Mouse (Mus musculus) testis, postnatal 10 days (tissue): Measurements from ENCODE around the gene Slc35a3.

ENCODE experiments used
- DNase-seq: peaks from one replicate; pipeline ENCODE4 v3.0.0; 2021; ENCODE audit warnings: low spot score

Gene Slc35a3

DNA sequence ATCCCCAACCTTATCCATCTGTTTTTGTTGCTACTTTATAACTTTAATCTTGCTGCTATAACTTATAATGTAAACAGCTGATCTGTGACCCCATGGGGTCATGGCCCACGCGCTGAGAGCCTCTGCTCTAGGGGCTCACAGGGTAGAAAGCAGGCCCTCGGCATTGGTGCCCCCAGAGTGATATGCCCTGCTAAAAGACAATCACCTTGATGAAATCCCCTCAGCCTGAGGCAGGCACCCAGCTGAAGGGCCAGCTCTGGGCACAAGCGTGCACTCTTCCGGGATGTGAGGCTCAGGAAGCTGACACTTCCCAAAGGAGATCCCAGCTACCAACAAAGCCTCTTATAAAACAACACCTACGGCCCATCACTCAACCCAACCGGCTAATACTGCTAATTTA is 74.1 kb downstream of the Slc35a3 start:
- no peak for DNase-seq

DNA sequence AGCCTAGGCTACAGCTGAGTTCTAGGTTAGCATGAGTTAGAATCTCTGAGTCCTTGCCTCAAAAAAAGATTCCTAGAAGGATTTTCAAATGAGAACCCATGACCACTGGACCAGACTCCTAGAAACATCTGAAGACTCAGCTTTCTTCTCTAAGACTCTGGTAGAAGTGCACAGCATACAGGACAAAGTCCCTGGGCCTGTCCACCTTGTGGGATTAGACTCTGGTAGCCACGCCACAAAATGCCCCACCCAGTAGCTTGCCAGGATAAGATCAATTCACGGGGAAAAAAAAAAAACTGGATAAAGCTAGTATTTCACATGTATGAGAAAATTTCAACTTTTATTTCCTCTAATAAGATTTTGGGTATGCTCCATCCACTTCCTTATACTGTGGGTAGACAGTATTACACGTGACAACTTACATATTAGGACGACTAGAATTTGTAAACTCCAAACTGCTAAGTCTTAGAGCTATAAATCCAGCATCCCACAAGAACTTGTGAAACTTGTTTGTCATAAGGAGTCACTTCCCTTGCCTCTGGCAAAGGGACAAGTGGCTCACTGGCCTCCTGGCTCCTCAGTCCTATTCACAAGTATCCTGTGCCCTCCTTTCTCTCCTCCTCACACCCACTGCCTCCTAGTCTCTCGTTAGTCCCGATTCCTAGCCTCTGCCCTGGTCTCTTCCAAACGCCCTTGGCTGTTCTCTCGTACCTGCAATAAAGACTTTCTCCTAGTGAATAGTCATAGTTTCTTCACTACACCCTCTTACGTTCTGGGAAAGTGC is 74.7 kb downstream of the Slc35a3 start:
- no peak for DNase-seq

DNA sequence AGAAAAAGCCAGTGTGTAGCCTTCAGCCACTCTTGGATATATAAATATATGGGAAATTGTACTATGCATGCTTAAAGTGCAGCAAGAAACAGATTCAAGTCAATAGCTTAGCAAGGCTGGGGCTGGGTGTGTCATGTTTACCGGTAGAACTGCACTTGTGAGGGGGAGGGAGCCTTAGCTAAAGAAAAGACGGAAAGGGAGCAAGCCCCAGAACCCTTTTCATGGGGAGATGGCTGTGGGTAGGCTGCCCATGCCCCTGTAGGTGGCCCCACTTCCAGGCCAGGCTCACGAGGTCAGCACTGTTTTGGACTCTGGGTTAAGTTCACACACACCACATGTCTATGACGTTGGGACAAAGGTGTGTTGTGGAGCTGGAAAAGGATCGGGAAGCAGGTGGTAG is 76.8 kb downstream of the Slc35a3 start:
- DNase-seq: no peak

DNA sequence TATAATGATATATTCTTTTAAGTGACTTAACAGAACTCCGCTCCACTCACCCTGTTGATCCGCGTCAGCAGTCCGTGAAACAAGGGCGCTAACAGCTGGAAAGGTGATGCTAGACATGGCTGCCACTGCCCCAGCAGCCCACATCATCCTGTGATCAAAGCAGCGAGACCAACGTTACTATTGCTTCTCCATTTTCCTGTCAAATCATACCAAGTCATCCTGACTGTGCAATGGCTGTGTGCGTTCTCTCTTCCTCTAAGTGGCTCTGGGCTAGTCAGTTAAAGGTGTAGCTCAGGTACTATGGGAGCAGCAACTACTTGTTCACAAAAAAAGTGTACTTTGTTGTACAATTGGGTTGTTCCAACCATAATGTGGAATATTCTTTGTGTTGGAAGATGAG is 77.8 kb downstream of the Slc35a3 start:
- no peak for DNase-seq

DNA sequence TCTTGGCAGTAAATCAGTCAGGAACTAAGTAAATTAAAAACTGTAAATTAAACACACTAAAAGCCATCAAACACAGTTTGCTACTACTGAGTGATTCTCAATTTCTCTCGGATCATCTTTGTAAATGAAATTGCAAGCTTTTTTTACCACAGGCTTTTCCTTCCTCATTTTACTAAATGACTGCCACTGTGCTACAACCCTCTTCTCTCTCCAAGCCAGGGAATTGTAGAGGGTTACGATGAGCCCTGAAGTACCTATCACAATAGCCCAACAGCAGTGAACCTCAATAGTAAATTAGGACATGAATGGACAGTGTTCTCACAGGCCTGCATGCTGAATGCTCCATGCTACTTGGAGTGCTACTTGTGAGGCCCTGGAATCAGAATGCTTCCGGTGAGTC is 78.5 kb downstream of the Slc35a3 start:
- no peak for DNase-seq

DNA sequence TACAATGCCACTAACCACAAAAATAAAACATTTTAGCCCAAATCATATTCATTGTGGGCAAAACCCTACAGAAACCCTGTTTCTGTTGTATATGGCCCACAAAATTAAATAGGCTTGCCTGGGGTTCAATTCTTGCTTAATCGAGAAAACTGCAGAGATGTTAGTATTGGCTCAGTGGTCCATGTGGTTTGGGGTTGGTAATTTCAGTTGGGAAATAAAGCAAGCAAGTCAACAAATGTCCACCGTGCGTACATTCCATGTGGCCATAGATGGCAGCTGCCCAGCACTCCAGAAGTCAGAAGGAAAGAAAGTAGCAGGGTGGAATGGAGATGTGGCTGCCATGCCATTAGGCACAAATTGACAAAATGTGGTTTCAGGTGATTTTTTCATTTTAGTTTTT is 79.7 kb downstream of the Slc35a3 start:
- no peak for DNase-seq

DNA sequence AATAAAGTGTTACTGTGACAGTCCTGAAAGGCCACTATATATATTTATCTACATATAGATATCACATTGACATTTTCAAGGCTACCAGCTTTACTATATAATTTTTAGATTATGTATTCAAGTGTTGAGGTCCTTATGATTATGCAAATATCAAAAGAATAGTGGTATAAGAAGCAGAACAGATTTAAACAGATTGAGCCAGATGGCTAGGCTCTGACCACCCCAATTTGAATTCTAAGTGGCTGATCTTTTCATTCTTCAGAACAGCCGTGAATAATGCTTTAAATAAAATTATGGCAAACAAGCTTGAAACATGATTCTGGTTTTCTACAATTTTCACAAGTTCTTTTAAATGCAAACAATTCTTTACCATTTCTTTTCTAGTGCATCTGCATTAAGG is 81.2 kb downstream of the Slc35a3 start:
- DNase-seq: no peak

DNA sequence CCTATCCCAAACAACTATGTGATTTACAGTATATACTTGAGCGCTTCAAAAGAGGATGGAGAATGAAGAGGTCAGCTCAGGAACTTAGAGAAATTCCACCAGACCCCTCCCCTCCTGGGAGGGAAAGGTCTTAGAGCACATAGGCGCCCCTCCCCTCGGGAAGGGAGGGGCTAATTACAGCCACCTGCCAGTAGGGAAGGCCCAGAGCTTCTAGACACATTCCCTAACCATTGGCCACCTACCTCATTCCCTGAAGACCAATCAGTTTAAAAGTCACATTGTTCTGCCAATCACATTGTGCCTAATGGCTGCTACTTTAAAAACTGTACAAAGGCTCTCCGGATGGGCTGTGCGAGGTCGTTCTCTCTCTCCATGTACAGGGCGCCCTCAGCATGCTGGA is 90.0 kb downstream of the Slc35a3 start:
- DNase-seq: no peak

DNA sequence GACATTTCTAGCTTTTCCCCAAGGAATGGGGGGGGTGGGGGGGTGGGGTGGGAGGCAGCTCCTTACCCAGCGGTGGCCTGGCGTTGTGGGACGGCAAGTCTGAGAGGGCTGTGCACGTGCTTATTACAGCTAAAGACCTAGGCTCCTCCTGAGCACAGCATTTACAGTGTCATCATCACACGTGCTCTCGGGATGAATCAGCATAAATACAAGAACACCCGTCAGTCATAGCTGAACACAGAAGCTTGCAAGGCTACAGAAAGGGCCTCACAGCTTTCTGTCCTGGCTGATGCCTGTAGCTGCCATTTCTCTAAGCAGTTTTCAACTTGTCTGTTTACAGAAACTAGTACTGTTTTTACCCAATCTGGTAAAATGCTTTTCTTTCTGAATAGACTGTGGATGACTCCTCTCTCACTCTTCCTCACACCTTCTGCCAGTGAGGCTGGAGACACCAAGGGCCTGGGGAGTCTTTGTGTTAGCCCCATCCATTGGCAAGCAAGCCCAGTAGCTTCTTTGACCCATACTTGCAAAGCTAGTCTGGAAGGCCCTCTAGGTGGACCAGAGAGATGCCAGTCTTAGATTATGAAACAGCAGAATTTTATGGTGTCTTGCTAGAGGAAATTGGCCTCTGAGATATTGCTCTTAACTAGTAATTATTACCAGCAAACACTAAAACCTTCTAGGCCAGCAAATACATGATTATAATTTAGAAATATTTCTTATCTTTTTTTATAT is 91.8 kb downstream of the Slc35a3 start:
- DNase-seq: no peak
